Mouse (Mus musculus) kidney, adult 11 months (tissue): ENCODE data around the gene Lactbl1.

Source experiments
- DNase-seq: peaks from one replicate; pipeline ENCODE4 v3.0.0; 2022

The Lactbl1 gene

DNA sequence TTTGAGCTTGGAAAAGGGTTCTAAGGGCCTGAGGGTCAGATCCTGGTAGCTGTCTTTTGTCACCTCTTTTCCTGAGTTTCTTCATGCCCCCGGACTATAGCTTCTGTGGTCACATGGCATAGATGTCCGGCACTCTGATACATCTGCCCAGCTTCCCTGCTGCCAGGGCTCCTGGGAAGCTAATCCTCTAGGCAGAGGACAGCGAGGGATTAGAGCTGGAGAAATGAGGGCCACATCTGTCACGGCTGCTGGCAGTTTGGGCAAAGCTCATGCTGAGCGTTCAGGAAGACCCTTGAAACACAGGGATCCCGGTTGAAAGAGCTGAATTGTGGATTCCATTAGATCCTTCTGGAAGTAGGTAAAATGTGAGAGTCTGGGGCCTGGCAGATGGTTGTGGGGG, at the start of gene Lactbl1:
Gene Lactbl1 (plus strand): TSS at position 234 of the 400 bp plus-strand sequence.
- no peak for DNase-seq

DNA sequence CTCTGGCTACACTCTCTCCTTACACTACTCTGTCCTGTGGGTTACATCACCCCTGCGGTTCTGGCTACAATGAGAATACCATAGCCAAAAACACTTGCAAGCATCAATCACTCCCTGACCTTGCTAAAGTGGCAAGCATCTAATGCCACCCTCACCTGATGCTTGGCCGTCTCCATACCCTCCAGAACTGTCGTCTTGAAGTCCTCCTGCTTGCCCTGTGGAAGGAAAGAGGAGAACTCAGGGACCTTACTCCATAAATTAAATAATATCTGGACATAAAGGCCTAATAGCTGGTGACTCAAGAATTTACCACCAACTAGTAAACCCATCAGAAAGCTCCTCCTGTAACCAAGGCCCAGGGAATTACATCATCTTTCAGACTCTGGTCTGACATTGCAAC, 40.5 kb upstream of the Lactbl1 start:
- DNase-seq, result no peak

DNA sequence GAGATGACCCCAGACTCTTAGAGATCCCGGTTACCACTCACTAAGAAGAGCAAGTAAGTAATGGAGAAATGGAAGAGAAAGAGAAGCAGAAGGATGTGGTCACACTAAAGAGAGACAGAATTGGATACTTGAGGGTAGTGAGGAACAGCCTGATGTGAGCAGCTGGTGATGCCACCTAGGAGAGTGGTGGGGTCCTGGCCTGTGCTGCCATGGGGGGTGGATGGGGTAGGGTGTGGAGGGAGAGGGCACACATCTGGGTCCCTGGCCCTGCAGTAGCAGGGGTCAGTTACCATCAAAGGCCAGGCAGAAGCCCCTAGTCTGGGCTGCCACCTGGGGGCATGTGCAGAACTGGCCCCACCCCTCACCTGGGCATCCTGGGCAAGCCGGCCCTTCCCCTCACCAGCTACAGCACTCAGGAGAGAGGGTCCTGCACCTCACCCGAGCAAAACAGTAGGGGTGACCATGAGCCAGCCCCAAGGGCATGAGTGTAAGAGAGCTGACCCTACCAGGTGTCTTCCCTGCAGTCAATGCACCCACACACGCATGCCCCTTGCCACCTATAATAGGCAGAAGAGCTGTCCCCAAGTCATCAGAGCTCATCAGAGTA, 35.1 kb upstream of the Lactbl1 start:
- DNase-seq, result no peak

DNA sequence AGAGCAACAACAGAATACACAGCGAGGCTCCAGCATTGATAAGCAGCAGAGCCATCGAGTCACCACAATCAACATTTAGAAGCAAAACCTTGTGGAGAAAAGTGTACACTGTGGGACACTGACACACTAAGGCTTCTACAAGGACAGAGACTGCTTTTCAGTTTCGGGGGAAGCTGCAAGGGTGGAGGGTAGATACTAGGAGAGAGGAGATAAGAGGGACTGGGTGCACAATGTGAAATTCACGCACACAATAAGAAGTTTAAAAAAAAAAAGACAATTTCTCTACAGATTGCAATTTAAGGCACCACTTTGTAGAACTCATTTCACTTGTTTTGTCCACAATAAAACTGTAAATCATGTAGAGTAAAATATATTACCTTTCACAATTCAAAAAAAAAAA, 34.4 kb upstream of the Lactbl1 start:
- DNase-seq, result no peak

DNA sequence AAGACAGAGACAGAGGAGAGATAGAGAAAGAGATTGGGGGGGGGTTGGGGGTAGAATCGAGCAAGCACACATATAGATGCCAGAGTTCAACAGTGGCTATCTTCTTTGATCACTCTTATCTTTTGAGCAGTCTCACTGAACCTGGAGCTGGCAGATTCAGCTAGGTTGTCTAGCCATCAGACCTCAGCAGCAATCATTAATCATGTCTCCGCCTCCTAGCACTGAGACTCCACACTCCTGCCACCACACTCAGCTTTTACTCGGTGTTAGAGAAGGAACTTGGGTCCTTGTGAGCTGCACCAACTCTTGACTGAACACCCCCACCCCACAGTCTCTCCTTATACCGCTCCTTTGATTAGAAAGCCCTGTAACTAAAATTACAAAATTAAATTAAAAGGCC, 30.3 kb upstream of the Lactbl1 start:
- no peak for DNase-seq

DNA sequence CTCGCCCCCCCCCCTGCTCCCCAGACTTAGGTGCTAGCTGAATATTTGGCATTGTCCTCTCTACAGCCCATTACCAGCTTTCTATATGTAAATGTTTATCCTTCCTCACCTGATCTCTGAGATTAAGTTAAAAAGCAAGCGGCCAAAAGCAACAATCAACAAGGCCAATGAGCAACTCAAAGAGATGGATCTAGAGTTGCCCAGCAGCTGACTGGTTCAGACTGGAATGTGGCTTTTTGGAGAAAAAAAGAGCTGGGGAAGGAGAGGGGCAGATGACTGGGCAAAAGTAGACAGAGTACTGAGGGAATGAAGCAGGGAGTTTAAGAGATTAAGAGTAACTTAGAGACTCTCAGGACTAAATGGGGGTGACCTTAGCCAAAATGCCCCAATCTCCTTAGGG, 28.4 kb upstream of the Lactbl1 start:
- no peak for DNase-seq

DNA sequence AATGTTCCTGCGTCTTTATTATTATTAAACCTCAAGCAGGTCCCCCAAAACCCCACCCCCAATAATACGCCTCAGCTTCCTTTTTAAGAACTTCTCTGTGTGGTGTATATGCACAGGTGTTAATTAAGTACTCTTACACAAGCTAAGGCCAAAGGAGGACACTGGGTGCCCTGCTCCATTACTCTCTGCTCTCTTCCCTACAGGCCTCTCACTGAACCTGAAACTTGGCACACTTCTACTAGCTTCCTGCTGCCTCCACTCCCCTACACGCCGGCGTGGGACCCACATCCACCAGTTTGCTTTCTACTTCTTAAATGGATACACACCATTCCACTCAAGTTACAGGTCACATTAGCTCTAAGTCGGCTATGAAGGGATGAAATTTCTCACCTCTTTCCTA, 27.2 kb upstream of the Lactbl1 start:
- peak; percentile 34 for DNase-seq

DNA sequence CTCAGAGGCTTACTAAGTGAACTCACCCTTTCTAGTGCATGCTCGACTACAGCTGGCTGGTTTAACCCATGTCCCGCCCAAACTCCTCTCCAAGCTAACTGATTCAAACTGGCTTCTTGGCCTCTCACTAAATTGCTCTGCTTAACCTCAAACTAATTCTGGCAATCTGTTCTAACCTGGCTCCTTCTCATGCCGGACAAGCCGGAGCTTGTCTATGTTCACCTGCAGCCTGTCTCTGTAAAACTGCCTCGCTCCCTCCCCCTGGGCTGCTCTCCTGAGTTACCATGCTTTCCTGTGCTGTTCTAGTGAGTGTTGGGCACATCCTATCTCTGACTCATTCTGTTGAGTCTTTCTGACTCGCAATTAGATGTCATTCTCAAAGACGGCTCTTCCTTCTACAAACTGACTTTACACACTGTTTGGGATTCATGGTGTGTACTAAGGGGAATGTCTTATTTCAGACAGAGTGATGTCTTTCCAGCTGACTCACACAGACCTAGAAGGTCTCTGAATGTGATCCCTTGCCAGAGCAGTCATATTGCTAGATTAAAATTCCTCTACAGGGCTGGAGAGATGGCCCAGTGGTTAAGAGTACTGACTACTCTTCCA, 24.0 kb upstream of the Lactbl1 start:
- no peak for DNase-seq

DNA sequence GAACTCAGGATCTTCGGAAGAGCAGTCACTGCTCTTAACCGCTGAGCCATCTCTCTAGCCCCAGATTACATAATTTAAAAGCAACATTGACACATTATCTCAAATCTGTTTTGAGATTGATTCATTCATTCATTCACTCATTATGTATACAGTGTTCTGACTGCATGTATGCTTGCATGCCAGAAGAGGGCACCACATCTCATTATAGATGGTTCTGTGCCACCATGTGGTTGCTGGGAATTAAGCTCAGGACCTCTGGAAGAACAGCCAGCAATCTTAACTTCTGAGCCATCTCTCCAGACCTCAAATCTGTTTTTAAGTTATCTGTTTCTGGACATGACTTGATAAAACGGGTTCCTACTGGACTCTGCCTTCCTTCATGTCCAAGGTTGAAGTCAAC, 22.6 kb upstream of the Lactbl1 start:
- DNase-seq, result no peak

DNA sequence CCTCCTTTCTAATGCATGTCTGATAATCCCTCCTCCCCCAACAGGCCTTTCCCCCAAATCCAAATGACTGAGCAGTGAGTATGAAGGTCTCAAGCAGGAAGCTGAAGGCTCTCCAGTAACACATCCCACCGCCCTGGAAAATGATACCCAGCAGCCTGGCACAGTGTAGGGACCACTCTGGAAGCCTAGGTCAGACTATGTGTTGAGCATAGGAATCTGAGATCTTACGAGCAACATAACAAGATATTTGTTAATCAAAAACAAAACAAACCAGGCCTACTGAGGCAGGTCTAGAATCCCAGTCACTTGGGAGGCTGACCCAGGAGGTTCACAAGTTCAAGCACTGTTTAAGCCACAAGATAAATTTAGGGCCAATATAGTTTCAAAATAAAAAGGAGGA, 21.9 kb upstream of the Lactbl1 start:
- no peak for DNase-seq

DNA sequence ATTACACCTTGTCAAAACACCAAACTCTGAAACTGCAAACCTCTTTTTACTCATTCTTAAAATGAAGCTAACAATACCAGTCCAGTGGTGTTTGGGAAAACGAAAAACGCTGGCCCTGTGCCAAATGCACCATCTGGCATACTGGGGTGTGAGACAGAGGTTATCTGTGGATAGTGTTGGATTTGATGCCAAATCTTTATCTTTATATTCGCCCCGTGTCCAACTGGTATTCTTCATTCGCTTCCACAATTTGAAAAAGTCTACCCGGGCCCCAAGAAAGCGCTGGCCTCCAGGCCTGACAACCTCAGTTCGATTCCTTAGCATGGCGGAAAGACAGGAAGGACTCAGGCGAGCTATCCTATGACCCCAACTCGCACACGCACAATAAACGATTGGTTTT, 20.9 kb upstream of the Lactbl1 start:
- DNase-seq, result peak; percentile 17

DNA sequence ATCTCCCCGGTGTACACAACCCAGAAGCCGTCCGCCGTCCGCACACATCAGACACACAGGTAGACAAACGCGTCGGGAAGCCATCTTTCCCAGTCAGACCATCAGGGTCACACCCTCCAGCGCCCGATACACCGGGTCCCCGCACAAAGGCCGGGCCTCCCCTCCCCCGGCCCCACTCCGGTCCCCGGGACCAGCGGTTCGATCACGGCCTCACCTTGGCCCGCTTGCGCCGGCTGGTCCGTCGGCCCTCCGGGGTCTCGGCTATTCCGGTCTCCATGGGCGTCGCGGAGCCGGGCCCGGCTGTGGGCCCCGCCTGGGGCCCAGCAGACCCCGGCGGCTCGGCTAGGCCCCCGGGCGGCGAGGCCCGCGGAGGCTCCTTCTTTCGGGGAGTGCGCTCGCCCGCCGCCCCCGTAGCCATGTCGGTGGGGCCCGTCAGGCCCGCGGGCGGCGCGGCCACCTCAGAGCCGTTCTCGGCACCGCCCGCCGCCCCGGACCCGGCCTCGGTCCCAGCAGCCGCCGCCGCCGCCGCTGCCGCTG, 20.3 kb upstream of the Lactbl1 start:
- DNase-seq, result peak; percentile 22

DNA sequence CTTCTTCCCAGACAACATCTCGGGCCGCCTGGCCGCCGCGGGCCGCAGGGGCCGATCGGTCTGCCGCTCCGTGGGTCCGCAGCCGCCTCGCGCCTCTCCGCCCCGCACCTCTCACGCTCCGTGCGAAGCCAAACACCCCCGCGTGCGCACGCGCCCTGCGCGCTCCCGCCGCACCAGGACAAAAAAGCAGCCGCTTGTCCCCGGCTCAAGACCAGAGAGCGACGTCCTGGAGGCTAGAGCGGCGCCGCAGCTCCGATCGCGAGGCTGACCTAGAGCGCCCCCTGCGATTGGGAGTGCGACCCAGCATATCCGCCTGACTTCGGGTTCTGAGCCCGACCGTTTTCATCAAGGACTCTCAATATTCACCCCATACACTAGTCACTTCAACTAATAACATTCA, 19.9 kb upstream of the Lactbl1 start, which contains the start of gene Kdm1a:
Gene Kdm1a (minus strand): TSS at position 156 of the 400 bp plus-strand sequence.
- DNase-seq, result peak; percentile 88

DNA sequence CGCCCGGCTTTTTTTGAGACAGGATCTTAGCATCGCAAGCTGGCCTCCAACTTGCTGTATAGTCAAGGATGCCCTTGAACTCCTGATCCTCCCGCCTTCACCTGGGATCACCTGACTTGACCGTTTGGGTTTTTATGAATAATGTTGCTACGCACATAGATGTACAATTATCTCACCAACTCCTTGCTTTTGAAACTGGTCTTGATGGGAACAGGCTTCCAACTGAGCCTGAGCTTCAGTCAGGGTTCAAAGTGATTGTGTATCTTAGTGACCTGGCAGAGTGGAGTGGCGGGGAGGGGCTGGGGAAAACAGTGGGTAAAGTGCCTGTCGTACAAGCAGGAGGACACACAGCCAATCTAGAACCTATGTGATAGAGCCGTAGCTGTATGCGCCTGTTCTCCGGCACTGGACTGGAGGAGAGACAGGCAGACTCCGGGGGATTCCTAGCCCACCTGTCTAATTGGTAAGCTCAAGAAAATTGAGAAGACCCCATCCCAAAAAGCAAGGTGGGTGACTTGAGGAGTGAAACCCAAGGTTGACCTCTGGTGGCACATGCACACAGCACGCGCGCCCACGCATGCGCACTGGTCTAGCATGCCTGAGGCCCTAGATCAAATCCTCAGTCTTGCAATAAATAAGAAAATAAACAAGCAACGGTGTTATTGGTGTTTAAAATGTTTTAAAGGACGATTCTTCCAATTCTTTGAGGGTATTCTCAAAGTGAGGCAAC, 16.5 kb upstream of the Lactbl1 start:
- DNase-seq, result no peak

DNA sequence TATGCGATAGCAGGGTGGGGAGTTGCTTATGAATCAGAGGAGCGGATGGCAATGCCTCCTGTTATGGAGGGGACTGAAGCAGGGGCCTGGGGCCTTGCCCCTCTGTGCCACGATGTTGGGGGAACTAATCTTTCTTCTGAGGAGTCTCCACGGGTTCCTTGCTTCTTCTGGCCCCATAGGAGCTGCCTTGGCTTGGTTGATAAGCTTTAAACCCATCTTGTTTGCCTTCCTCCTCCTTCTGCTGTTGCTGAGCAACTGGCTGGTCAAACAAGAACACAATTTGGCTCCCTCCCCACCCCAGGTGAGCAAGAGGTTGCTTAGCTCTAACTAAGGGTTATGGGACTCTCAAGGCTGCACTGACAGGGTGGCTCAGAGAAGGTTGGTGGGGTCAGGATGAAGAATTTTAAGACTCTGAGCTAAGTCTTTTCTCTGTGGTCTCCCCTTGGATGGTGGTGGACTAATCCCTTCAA, 12.0 kb upstream of the Lactbl1 start, which contains the start of gene Tex46:
Gene Tex46 (plus strand): TSS at position 51 of the 470 bp plus-strand sequence.
- DNase-seq, result no peak

DNA sequence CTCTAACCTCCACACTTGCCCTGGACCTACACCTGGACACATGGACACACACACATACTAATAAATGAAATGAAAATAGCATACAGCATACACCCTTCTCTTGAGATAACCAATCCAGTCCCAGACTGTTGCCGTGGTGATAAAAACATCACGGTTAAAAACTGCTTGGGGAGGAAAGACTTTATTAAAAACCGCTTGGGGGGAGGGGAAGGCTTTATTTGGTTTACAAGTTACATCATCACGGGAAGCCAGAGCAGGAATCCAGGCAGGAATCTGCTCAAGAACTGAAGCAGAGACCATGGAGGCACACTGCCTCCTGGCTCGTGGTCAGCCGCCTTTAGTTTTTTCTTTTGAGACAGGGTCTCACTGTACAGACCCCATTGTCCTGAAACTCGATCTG, 8.8 kb upstream of the Lactbl1 start:
- no peak for DNase-seq

DNA sequence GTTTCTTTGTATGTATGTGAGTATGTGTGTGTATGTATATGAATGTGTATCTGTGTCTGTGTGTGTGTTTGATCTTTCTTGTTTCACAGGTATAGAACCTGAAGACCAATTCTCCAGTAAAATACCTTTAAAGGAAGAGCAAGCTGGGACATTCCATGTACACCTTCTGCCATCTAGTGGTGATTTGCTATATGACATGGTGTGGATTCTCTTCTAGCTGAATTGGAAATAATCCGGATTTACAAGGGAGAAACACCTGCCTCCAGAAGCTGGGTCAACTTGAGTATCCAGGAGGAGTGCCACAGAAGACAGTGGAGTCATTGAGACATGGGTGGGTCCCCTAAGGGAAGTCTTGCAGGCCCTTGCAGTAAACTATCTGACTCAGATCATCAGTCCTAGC, 1.1 kb upstream of the Lactbl1 start:
- no peak for DNase-seq

DNA sequence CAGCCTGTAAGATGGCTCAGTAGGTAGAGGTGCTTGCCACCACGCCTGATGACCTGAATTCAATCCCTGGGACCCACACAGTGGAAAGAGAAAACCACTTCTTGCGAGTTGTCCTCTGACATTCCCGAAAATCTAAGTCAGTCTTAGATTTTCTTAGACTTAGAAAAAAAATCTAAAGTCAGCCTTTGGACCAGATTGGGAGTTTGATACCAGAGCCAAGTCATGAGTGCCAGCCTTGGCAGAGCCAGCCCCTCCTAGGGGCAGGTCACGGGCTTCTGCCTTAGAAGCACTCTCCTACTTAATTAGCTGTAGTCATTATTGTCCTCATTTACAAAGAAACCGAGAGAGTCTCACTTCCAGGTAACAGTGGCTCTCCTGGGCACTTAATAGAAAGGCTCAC, 465 bp upstream of the Lactbl1 start:
- DNase-seq, result no peak

DNA sequence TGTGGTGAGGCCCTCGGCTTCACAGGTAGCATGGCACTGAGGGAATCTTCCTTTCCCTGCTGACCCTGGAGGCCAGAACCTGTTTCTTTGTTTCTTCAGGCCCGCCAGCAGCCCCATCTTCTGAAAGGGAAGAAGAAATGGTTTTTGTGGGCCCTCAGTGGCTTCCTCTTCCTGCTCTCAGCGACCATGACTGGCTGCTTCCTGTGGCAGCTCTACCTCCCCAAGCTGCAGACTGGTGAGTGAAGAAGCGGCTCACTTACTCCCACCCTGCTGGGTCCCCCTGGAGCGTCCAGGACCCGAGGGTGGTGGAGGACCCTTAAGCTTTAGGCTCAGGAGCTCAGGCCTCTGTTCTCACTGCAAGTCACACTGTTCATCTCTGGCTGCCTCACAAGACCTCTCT, 4.2 kb downstream of the Lactbl1 start:
- DNase-seq, result no peak

DNA sequence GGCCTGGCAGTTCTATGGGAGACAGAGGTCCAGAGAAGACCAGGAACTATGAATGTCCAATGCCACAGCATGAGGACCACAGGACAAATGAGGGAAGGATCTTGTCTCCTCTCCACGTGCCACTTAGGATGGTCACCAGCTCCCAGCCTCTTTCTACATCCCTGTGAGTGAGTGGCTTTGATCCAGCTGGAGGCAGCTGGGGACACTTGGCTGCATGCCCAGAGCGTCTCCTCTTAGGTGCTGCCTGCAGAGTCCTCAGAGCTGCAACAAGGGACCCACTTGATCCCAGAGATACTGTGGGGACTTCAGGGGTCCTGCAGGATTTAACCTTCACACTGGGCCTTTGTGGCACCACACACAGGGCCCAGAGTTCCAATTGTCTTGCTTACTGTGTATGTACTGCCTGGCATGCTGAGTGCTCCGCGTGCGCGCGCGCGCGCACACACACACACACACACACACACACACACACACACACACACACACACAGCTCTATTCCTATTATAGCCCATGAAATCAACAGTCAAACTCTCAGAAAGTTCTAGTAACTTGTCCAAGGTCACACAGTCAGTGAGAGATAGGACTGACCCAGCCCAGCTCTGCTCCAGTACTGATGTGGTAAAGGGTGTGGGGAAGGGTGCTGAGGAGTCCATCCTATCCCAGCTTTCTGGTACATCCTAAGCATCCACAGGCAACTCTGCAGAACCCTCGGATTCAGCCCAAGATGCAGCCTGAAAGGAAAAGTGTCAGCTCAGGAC, 9.0 kb downstream of the Lactbl1 start:
- peak; percentile 19 for DNase-seq

DNA sequence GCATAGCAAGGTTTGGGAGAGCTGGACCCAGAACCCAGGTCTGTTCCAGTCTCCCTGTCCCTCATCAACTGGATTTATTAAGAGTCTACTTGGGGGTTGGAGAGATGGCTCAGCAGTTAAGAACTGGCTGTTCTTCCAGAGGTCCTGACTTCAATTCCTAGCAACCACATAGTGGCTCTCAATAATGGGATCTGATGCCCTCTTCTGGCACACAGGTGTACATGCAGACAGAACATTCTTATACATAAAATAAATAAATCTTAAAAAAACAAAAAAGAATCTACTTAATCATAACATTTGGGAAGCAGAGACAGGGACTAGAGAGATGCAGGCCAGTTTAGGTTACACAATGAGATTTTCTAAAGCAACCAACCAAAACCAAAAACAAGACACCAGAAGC, 13.6 kb downstream of the Lactbl1 start:
- DNase-seq, result no peak

DNA sequence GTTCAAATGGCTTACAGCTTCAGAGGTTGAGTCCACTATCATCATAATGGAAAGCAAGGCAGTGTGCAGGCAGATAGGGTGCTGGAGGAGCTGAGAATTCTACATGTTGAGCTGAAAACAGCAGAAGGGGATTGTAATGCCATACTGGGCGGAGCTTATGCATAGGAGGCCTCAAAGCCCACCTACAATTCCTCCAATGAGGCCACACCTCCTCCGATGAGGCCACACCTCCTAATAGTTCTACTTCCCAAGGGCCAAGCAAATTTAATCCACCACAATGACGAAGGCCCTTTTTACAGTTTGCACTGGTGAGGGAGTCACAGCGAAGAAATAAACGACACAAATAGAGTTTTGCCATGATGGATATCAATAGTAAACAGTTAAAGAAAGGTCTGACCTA, 14.1 kb downstream of the Lactbl1 start:
- no peak for DNase-seq

DNA sequence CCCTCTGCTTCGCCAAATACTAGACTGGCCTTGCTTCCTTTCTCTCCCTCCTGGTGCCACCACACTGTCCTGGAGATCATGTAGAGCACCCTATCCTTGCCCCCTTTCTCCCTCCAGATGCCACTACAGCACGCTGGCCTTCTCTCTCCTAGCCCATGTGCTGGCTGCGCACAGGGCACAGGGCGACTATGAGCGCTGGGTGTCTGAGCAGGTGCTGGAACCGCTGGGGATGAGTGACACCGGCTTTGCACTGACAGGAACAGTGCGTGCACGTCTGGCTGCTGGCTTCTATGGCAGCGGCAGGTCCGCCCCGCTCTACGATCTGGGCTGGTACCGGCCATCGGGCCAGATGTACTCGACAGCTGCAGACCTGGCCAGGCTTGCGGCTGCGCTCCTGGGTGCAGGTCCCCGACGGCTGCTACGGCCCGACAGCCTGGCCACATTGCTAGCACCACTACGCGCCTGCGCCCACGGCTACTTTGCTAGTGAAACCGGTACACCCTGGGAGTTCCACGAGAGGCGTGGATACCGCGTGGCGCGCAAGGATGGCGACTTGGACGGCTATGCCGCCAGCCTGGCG, 14.7 kb downstream of the Lactbl1 start:
- DNase-seq, result no peak
